Mouse (Mus musculus): ENCODE measurements around the gene 5730409E04Rik. TPM values are rescaled to one million over a fixed set of nuclear protein-coding genes. Genes with fewer than 3 reads are reported as not detected.

5730409E04Rik gene
- 4.0 TPM for polyA plus RNA-seq (2014; fragmentation: Illumina TruSeq; extraction: RNeasy Lipid Tissue Mini Kit (QIAGEN cat#74804); ENCODE audit: low read depth, low replicate concordance)

GRCm38 (mm10) chr4:126609606-126610181 lies at the start of gene 5730409E04Rik:
5730409E04Rik (plus strand) TSS chr4:126609818.

Other genes with a start within 250 kb of the 5730409E04Rik start
- gene Ago3, start 180.3 kb upstream of the 5730409E04Rik start, polyA plus RNA-seq (2014; fragmentation: Illumina TruSeq; extraction: RNeasy Lipid Tissue Mini Kit (QIAGEN cat#74804); ENCODE audit: low read depth, low replicate concordance), result 8.6 TPM
- gene Ago1, start 141.2 kb upstream of the 5730409E04Rik start, polyA plus RNA-seq (2014; fragmentation: Illumina TruSeq; extraction: RNeasy Lipid Tissue Mini Kit (QIAGEN cat#74804); ENCODE audit: low read depth, low replicate concordance), result 14.5 TPM
- 3.6 TPM for gene Ago4, start 76.3 kb upstream of the 5730409E04Rik start, polyA plus RNA-seq (2014; fragmentation: Illumina TruSeq; extraction: RNeasy Lipid Tissue Mini Kit (QIAGEN cat#74804); ENCODE audit: low read depth, low replicate concordance)
- 0.24 TPM for gene Clspn, start 52.9 kb upstream of the 5730409E04Rik start, polyA plus RNA-seq (2014; fragmentation: Illumina TruSeq; extraction: RNeasy Lipid Tissue Mini Kit (QIAGEN cat#74804); ENCODE audit: low read depth, low replicate concordance)
- gene Psmb2, start 67.8 kb downstream of the 5730409E04Rik start, polyA plus RNA-seq (2014; fragmentation: Illumina TruSeq; extraction: RNeasy Lipid Tissue Mini Kit (QIAGEN cat#74804); ENCODE audit: low read depth, low replicate concordance), result 52.1 TPM
- gene Tfap2e, start 126.4 kb downstream of the 5730409E04Rik start, polyA plus RNA-seq (2014; fragmentation: Illumina TruSeq; extraction: RNeasy Lipid Tissue Mini Kit (QIAGEN cat#74804); ENCODE audit: low read depth, low replicate concordance), result not detected
- not detected for gene Ncdn, start 143.6 kb downstream of the 5730409E04Rik start, polyA plus RNA-seq (2014; fragmentation: Illumina TruSeq; extraction: RNeasy Lipid Tissue Mini Kit (QIAGEN cat#74804); ENCODE audit: low read depth, low replicate concordance)
- gene AU040320, start 143.7 kb downstream of the 5730409E04Rik start, polyA plus RNA-seq (2014; fragmentation: Illumina TruSeq; extraction: RNeasy Lipid Tissue Mini Kit (QIAGEN cat#74804); ENCODE audit: low read depth, low replicate concordance), result 12.5 TPM